Mouse (Mus musculus) CH12F3 (cell line): Measurements from ENCODE around the gene Islr2.

Source experiments
- in situ Hi-C: fragments of 300-500 bp; cut with MboI; formaldehyde crosslinking; loops from 2 replicates; pipeline ENCODE4 v1.14.3; 2020; ENCODE audit warnings: low sequenced_read_pairs

The Islr2 gene

DNA sequence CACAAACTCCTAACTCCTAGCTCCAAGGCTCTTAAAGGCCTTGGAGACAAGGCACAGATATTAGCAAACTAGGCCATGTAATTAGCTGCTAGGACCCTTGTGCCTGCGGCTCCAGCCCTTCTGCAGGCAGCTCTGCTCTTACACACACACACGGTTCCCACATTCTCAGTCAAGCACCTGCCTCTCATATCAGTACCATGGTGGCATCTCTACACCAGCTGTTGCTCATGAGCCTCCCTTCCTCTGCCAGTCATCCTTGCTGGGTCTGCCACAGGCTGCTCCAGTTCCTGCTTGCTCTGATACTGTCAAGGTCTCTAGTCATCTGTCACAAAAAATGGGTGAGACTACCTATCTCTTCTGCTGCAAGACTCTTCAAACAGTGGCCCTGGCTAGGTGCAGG, 20.2 kb upstream of the Islr2 start:
- in situ Hi-C loops: no loop called here

DNA sequence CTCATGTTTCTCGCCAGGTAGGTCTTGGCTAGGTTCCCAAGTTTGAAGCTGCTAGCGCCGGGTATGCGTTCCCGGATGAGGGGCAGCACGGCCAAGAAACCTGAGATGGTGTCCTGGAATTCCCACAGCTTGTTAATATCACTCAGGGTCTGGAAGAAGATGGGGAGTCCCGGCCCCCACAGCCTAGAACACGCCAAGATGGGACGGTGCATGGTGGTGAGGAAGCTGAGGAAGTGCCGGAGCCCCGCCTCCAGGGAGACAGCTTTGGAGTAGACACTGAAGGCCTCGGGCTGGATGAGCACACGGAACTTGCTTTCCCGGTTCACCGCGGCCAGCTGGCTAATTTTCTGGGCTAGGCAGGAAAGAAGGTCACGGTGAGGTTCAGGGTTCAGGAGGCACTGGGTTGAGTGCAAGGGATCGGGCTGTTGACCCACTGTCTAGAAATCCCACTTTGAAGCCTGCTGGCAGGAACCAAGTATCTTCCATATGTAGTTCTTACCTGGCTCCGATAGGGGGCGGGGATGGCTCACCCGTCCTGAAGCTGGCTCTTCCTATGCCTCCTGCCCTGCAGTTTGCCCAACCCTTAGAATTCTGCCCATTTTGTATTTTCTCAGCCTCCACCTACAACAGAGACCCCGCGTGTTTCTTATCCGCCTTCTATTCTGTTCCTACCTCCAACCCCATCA, 16.2 kb upstream of the Islr2 start:
- in situ Hi-C loops: no loop called here

DNA sequence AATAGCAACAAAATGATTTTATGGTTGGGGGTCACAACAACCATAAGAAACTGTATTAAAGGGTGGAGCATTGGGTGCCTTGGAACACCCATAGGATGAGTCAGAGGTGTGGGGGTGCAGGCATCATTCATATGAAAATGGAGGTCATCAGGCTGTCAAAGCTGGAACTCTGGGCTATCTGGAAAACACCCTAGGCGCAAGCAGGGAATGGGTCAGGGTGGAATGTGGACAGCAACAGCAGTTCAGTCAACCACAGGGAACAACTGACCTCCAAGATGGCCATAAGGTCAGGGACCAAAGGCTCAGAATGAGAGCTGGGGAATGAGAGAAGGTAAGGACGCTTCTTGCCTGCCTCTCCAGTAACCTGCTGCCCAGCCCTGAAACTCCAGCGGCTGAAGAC, 14.4 kb upstream of the Islr2 start:
- in situ Hi-C loops: no loop called here

DNA sequence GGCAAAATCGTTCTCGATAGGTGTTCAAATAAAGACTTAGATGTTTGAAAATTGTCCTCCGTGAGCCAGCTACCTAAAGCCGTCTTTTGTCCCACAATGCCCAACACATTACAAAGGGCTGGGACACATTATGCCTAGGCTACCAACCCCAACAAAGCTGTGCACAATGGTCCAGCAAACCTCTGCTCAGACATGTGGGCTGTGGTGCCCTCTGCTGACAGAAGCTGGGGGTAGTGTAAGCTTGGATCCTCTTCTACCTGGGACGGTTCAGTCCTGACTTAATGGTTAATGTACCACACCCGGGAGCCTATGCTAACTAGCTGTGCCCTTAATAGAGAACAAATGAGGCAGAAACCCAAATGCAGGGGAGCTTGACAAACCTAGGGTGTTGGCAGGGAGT, 12.3 kb upstream of the Islr2 start:
- in situ Hi-C loops: no loop called here

DNA sequence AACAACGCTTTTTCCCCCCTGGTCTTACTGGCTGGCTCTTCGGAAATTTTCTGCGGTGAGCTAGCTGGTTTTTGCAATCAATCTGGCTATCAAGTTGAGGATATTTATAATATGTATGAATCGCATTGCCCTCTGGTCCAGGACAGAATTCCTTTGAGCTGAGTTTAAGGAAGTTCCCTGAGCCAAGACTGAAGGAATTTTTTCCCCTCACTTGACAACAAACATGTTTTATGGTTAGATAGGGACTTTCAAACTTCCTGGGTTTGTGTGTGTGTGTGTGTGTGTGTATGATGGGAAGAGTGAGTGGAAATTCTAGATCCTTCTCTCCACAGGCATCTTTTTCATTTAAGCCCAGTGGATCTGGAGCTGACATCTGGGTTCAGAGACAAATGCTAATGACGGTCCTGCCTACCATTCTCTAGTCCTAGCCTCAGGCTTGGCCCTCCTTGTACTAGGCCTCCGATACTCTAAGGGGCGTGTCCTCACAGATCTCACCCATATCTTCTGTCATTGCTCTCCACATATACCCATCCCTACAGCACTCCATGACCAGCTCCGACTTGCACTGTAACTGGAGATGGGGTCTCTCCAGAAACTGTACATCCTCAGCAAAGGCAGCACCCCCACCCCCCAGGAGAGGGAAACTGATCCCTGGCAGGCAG, 10.5 kb upstream of the Islr2 start:
- in situ Hi-C loops: no loop called here

DNA sequence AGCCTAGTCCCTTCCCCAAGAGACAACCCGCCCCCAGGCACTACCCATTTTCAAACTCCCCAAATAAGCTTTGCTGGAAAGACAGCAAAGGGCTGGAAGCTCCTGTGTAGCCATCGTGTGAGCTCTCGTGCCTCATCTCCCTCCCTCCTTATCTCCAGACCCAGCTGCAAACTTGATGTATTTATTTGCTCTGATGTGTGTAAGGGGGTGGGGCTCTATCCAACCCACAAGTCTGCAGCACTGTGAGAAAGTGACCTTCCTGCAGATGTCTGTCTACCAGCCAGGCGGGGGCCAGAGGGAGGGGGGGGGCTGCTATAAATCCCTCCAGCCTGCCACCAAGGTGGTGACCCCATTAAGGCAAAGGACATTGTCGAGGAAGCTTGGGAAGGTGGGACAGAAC, 9.7 kb upstream of the Islr2 start:
- in situ Hi-C loops: no loop called here

DNA sequence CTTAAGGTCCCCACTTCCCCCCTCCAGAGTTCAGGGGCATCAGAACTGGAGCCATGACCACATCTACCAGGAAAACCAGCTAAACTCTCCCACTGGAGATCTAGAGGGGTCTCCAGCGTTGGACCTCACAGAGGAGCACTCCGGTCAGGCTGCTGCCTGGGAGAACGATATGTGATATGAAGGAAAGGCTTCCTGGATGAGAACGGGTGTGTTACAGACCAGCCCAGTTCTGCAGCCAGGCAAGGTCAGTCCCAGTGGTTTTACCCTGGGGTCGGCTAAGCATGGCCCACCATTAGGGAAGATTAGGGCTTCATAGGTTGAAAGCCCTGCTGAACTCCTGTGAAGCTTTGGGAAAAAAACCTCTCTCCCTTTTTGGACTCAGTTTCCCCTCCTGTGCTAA, 9.3 kb upstream of the Islr2 start:
- in situ Hi-C loops: no loop called here

DNA sequence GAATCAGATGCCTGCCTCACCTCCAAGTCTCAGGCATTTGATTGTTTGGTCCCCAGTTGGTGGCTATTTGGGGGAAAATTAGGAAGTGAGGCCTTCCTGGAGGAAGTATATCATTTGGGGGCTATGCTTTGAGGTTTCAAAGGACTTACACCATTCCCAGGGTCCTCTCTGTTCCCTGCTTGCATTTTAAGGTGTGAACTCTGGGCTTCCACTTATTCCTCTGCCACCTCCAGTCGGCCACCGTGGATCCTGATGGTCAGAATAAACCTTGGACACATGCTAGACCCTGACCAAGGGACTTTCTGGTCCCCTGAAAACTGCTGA, 6.1 kb upstream of the Islr2 start:
- in situ Hi-C loops: no loop called here

DNA sequence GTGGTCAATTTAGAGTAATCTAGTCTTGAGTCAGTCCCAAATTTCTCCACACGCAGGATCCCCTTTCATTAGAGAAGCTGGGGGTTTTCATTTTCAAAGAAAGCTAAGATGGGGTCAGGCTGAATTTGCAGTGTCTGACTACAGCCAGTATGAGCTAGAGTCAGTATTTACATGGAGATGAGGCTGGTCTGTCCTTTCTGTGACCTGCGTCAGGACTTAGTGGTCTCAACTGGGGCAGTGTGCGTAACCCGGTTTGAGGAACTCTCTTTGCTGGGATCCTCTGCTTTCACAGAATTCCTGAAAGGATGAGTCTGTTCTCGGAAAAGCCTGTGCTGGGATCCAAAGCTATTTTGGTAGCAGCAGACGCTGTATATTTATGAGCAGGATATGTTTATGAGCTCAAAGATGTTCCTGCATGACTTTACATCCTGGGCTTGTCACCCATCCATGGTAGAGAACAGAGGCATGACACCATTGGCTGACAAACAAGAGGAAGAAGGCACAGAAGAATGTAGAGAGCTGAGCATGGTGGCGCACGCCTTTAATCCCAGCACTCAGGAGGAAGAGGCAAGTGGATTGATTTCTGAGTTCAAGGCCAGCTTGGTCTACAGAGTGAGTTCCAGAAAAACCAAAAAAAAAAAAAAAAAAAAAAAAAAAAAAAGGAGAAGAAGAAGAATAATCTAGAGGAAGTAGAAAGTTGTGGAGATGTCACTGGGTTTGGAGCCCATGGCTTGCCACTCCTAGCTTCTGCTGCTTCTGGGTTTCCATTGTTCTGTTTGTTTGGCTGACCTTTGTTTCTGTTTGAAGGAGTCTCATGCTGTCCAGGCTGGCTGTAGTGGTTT, 5.6 kb upstream of the Islr2 start:
- in situ Hi-C loops: no loop called here

DNA sequence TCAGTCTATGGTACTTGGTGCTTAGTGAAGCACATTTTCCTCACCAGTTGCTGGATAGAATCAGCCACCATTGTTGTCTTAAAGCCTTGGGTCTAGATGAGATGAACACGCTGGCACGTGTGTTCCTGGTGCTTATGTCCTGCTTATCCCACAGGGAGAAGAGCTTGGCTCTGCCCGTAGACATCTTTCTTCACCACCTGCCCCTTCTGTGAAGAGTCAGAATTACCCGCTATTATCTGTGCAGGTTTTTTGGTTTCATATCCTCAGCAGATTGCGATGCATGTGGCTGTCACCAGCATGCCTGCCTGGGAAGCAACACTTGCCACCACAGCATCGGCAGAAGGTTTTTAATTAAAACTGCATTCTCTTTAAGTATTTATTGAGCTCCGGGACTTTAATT, 1.9 kb upstream of the Islr2 start:
- in situ Hi-C loops: no loop called here

DNA sequence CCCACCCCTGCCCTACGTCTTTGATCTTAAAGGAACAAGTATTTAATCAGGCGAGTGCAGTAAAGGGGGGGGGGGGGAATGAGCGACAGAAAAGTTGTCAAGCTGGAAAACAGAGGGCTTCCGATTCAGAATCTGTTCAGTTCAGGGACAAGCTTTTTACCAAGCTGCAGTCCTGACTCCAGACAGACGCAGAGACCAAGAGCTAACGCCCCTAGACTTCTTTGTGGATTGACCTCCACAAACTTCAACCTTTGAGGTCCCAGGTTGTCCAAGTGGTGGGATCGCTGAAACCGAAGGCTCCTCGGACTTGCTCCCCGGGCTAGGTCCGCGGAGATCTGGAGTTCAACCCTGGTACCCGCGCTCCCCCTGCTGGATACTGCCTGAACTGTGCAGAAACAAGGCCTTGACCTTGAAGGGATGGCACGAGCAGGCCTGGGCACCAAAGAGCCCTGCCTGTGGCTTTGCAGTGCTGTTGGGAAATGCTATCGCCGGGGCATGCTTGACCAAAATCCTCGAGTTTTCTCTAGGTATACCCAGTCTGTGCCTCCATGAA, 405 bp upstream of the Islr2 start:
- in situ Hi-C loops: loop anchor here (5.0 kb wide), 1 partner anchor 152 kb away; no protein-coding TSS in a partner anchor

DNA sequence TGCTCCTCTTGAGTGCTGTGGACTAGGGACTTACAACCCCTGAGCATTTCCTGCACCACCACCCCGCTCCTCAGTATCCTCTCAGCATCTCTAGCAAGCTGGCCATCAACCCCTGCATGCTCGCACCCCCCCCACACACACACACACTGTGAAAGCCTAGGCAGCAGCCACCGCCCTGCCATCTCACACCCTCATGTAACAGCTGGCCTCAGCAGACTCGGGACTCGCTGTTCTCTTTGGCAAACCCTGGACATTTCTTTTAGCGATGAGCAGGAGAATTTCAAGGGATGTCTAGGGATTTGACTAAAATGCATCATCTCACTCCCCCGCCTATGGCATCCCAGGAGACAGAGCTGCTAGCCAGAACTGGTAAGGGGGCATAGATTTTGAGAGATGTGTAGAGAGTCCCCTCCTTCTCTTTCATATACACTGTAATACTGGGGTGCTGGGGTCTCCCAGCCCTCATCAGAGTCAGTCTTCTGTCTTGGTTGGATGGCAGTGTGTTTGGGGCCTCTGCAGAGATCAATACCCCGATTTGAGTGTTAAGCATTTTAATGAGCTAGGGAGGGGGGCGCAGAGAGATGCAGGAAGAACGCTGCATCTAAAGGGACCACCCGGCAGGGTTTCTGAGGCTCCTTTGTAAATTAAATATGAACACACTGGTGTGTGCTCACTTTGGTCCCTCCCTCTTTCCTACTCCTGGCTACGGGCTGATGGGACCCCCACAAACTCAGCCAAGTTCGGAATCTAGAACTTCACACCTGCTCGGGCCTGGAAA, 1.3 kb downstream of the Islr2 start:
- in situ Hi-C loops: loop anchor here (5.0 kb wide), 1 partner anchor 151 kb away; no protein-coding TSS in a partner anchor

DNA sequence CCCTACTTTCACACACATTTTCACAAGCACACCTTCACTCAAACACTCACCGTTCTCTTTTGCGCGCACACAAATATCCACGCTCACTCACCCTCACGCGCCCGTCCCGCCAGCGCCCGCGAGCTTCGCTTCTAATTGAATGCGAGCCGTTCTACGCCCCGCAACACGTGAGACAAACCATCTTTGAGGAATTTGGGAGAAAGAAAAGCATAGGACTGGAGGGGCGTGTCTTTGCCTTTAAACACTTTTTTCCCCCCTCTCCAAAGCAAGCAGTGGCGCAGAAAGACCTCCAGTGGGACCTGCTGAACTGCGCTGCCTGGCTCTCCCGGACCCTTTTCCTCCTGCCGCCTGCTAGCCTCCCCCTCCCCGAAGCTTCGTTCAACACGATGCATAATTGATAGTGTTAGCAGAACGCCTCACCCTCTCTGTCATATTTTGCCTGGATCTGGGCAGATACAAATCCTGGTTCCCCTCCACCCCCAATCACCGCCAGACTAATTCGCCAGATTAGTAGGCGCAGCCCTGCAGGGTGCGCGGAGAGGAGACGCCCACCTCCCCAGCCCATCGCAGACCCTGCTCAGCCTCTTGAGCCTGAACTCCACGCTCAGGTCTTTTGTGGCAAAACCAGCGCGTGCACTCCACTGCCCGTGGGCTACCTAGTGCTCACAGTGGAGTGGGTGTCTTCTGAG, 2.1 kb downstream of the Islr2 start:
- in situ Hi-C loops: loop anchor here (5.0 kb wide), 1 partner anchor 150 kb away; no protein-coding TSS in a partner anchor

DNA sequence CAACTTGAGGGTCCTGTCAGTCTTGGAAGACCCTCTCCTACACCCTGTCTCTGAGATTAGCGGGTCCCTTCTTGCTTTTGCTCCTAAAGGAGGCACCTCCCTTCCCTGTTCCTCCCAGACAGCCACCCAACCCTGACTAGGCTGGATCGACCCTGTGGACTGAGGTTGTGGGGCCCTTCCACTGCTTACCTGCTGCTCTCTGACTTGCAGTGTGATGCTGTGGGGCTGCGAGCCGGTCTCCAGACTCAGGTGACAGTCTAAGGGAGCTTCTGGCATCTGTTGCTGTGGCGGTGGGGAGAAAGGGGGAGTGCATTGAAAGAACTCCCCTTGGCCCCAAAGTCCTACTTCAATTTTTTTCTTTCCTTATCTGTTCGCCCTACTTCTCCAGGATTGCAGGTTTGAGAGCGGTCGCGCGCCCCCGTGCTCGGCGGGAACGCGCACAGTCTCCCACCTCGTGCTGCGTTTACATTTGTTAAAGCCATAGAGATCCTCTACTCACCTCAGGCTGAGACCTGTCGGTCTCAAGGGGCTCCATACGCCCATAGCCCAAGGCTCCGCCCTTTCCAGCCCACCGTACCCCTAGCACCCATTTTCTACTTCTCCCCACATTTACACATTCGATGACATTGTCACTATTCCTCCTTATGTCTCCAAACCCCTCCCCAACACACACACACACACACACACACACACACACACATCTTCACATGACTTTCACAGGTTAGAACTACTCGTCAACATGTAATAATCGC, 2.9 kb downstream of the Islr2 start:
- in situ Hi-C loops: loop anchor here (5.0 kb wide), 1 partner anchor 149 kb away; no protein-coding TSS in a partner anchor

DNA sequence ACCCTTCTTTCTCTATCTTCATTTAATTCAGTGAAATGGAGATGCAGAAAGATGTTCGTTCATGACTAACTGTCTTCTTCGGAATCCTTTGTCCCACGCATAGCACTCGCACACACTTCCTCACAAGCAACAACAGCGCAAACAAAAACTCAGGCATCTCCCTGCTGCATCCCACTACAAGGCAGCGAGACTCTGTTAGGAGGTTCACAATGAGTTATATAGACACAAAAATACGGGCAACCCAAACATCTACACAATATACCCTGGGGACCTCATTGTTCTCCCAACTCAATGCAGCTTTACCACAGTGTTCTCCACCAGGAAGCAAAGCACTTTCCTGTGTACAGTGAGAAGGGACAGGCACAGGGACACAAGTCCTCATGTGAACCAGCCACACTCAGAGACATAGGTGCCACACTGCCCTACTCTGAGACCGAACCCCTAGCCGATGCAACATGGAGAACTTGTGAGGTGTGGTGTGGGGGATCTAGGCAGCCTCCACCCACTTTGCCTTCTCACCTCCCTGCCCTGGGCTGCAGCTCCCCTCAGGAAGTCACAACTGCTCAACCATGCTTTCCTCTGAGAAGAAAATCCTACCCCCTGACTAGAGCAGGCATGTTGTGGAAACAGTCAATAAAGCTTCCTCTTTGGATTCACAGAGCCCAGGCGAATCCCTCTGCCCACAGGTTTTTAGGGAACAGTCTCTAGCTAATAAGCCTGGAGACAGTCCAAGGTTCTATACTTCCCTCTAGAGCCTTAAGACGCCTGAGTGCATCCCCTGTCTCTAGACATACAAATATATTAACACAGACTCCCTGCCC, 3.6 kb downstream of the Islr2 start:
- in situ Hi-C loops: loop anchor here (5.0 kb wide), 1 partner anchor 148 kb away; no protein-coding TSS in a partner anchor

DNA sequence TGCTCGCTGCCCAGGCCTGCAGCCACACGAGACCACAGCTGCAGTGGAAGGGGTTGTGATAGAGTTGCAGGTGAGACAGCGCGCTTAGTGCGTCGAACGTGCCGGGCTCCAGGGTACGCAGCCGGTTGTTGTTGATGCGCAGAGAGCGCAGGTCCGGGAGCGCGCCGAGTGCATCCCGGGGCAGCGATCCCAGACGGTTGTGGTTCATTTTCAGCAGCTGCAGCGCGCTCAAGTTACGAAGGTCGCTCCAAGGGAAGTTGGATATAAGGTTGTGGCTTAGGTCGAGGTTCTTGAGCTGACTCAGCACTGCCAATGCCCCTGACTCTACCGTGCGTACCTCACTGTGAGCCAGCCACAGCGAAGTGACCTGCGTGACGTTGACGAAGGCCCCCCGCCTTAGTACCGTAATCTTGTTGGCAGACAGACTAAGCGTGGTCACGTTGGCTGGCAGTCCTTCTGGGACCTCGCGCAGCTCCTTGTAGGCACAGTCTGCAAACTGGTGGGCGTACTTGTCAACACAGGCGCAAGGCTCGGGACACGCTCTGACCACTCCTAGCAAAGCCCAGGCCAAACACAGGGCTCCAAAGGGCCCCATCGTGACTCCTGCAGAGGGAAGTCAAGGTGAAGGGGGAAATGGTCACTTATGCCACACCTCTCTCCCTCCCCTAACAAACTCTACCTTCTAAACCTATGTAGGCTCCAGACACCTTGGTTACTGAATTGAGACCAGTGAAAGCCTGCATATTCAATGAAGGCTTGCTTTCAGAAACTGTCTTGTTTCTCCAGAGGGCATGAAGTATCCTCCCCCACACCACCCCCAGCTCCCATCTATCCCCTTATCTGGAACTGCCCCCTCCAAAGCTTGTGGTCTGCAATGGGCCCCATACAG, 4.5 kb downstream of the Islr2 start:
- in situ Hi-C loops: loop anchor here (5.0 kb wide), 1 partner anchor 147 kb away; no protein-coding TSS in a partner anchor

DNA sequence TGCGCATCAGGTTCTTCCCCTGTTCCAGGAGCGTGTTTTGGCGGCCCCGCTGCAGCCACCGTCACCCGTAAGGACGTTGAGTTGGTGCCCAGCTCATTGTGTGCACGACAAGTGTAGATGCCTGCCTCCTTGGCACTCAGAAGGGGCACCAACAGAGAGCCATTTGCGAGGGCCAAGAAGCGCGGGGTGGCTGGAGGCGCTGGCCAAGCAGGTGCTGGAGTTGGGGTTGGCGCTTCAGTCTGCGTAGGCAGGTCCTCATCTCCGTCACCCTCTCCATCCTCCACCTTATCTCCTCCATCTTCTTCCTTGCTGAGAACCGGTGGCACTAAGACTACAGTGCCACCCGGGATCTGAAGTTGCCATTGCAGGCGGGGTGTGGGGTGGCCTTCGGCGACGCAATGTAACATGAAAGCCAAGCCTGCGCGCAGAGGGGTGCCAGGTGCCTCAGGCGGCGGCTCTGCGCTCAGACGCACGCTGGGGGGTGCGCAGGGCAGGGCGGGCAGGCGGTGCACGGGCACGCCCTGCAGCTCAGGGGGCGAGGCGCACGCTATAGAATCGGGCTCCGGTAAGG, 5.2 kb downstream of the Islr2 start:
- in situ Hi-C loops: no loop called here
